Mouse (Mus musculus) layer of hippocampus, postnatal 25 days (tissue): Measurements from ENCODE around the gene Mgll. TPM values are rescaled to one million over a fixed set of nuclear protein-coding genes. Genes with fewer than 3 reads are reported as not detected.
A peak's percentile ranks its signal among the peaks of the same experiment; 100 is the strongest.

Source experiments
- DNase-seq, 2 experiments: peaks; one replicate each; pipeline ENCODE4 v3.0.0; 2022; ENCODE audit warnings: mixed read lengths in 2 of 2, low spot score in 1 of 2; ENCODE audit errors: extremely low spot score in 1 of 2
- total RNA-seq, 2 experiments: library from RNA; stranded (reverse); gene quantifications; 2 replicates each; pipeline ENCODE4 v1.2.3; 2021

The Mgll gene
- total RNA-seq, 2 experiments from 2014 or later: 190 to 192 TPM

GRCm38 (mm10) chr6:88742286-88743011 is 18.2 kb downstream of the Mgll start:
- no peak for DNase-seq

DNA sequence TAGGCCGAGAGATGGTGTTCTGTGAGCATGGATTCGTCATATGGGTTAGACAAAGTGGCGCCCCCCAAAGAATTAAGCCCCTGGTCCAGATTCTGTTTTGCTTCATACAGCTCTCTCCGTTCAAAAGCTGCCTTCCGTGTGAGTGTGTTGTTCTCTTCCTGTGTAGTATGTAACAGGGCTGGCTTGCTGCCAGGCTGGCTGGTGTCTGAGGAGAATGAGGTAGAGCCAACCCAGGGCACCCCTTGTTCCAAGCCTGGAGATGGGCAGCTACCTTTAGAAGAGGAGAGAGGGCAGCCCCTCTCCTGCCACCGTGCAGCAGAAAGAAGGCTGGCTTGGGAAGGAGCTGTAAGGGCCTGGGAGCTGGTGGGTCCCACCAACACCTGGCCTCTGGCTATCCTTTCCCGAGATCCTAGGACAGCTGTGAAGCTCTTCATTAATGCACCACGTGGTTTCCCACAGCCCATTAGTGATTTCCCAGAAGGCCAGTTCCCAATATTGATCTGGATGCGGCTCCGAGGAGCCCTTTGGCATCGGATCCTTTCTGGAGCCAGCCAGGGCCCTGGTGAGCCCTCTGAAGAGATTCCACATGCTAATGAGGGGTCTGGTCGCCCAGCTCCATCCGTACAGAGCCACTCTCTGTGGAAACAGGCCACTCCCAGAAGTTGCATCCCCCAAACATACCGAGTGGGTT is 19.5 kb downstream of the Mgll start:
- DNase-seq: no peak

DNA sequence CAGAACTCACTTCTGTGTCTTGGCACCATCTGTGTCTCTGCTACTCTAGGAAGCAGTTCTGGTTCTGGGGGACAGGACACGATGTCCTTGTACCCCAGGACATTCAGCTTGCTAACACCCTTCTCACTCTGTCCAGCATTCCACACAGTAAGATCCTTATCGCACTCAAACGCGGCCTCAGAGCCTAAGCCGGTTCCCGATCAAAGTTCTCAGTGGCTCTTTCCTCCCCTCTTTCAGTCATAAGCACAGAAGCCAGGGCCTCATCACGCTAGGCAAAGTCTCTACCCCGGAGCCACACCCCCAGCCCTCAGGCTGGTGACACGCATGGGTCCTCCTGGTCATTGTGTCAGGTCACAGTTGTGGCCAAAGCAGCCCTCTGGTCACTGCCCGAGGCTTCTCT is 20.8 kb downstream of the Mgll start:
- no peak for DNase-seq

DNA sequence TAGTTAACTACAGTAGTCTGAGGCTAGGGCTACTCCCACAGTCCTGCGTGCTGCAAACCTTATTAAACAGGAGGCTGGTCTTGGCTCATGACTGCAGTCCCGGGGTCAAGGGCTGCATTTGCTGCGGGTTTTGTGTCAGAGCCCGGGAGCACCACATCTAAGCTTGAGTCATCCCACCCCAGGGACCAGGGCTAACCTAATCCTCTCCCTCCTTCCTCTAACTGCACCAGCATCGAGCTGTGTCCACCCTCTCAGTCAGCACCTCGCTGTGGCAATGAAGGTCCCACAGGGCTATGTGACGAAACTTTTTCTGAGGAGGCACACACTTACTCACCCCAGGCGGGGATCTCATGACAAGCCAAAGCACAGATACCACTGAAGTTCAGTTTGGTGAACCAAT is 22.1 kb downstream of the Mgll start:
- DNase-seq: no peak

DNA sequence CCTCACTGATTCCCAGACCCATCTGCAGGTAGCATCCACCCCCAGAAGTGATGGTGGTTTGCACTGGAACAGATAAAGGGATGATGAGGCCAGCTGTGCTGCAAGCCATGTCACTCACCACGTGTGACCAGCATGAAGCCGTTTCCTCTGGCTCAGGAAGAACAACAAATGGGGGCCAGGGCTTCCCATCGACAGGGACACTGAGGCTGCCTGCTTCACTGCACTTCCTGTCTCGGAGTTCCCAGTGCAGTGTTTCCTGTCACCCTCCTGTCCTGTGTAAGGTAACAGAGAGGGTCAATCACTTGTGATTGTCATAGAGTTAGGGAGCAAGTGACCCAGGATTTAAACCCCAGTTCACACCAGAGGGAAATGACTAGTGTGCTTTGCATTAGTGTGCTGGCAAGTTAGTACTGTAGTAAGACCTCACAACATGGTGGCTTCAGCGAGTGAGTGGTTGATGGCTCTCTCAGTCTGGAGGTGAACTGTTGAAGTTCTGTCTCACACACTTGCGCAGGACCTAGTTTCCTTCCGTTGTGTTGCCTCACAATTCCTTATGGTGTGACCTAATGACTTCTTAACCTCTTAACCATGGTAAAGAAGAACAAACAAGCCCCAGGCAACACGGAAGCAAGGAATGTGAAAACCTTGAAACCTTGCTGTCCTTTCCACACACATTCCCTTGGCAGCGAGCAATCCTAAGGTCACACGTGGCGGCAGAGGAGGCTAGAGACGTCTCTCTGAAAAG is 23.3 kb downstream of the Mgll start:
- DNase-seq: no peak

DNA sequence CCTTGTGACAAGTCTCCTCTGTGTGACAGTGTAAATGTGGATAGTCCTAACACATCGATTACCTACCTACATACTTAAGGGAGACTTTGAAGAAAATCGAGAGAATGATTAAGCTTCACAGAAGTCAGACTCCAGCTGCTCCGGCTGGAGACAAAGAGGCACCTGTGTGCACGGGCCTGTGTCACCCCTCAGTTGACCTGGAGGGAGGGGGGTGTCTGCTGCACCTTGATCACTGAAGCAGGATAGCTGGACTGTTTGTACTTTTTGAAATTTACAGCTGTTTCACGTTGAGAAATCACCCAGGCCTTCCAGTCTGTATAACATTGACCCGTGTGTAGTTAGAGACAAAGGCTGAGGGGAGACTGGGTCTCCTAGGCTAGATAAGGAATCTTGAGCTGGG is 26.7 kb downstream of the Mgll start:
- DNase-seq: no peak

DNA sequence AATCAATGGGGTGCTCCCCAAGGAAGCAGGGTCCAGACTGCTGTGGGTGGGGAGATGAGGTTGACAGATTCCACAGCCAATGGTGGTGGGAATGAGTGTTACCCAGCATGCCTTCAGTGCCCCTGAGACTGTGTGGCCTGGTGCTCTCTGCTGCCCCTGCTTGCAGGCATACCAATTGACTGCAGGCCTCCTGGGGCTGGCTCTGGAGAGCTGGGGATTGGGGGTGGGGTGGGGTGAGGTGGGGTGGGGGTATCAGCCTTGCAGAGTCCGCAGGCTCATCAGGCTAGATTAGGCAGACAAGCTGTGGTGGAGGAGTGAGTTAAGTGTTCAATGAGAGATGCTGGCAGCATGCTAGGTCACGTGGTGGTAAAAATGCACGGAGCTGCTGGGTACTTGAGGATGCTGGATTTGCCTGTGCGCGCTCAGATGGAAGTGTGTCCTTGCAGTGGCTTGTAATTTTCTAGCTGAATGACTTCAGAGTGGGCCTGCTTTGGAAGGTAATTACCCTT is 28.6 kb downstream of the Mgll start:
- DNase-seq: no peak

- no peak for DNase-seq
Measured at GRCm38 (mm10) chr6:88753578-88753977, 29.4 kb downstream of the Mgll start.

DNA sequence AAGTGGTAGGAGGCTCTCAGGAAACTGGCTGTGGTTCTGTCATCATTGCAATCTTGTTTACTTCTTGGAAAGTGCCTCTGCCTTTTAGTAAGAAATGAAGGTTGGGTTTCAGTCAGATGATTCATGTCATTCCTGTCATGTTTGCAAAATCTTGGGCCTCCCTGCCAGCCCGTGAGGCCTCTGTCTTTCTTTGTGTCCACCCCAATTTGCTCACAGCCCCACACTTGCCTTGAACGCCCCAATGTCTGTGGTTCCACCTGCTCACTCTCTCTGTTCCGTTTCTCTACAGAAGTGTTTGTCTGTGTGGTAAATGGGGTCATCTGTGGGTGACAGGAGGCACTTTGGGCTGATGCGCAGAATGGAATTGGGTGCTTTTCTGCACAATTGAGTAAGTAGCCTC is 32.8 kb downstream of the Mgll start:
- DNase-seq: no peak

- no peak for DNase-seq
Measured at GRCm38 (mm10) chr6:88758074-88758473, 33.9 kb downstream of the Mgll start.

DNA sequence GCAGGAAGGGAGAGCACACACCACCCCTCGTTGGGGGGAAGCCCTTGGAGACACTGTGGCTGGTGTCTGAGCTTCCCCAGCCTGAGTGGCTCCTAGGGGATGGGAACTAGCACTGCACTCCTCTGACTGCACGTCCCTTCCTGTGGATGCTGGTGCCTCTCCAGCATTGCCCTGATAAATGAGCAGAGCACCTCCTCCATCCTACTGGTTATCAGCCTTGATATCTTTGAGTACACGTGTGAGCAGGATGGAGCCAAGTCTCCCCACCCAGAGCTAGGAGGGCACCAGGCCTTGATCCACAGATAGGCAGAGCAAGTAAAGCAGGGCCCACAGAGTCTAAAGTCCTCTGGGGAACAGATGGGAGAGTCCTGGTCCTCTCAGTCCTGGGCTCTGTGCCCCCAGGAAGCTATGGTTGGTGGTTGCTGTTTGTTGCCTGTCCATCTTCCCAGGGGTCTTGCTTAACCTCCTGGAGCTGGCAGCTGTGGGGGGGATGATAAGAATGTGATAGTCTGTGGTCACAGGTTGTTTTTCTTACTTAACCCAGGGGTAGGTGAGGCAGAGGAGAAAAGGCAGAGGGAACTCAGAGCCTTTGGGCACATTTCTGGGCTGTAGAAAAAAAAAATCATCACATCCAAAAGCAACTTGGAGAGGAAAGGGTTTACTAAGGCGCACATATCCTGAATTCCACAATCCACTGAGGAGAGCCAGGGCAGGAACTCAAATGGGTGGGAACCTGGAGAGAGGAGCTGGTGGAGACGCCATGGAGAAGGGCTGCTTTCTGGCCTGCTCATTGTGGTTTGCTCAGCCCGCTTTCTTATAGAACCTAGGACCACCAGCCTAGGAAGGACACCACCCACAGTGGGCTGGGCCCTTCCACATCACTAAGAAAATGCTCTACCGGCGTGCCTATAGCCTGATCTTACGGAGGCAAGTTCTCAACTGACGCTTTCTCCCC is 34.6 kb downstream of the Mgll start:
- DNase-seq: no peak

DNA sequence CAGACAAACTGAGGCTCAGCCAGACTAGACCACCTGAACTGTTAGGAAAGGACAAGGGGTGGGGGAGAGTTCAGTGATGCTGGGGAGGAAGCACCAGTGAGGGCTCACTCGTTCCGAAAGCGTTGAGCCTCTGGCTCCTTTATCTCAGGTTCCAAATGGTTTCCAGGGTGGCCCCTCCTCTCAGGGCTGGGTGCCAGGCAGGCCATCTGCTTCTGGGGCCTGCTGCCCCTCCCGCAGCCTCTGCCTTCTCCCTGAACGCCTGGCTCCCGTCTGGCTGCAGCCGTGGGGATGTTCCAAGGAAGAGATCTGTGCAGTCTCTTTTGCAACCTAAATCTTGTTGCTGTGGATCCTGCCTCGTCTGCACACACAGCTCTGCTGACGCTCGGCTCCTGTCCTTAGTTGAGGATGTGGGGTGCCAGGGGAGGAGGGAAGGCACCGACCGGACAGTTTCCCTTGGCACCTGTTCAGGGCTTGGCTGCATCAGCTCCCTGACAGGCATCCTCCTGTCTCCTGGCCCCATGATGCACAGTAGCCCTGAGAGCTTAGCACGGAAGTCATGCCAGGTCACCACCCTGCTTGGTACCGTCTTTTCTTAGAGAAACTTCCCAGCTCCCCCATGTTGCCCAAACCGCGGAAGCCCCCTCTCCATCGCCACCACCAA is 35.7 kb downstream of the Mgll start:
- peak; percentile 78 for DNase-seq

GRCm38 (mm10) chr6:88760935-88761635 is 36.9 kb downstream of the Mgll start:
- no peak for DNase-seq

GRCm38 (mm10) chr6:88761684-88762439 is 37.6 kb downstream of the Mgll start:
- no peak for DNase-seq

DNA sequence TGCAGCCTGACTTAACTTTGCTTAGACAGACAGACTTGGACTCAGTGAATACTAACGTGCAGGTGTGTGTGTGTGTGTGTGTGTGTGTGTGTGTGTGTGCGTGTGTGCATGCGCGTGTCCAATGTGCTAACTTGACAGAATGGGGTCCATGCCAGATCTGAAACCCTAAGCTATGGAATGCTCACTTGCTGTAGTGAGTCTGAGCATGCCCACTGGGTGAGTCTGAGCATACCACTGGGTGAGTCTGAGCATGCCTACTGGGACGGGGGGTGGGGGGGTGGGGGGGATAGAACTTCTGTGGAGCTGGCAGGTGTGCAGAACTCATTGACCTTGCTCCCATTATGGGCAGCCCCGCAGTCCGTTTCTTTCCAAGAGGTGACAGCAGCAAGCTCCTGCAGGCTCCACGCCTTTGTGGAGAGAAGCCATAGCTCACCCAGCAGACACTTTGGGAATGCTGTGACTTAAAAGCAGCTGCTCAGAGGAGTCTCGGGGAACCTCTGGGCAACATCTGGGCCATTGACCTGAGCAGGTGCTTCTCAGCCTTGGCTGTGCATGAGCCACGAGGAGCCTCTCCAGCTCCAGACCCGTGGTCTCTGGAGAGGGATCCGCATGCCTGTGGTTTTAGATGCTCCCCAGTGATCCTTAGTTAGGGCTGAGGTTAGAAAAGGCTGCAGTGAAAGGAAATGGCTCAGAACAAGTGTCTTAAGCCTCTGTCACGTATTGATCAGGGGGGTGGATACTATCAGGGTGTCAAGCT is 38.4 kb downstream of the Mgll start:
- DNase-seq: no peak

- DNase-seq: no peak
Measured at GRCm38 (mm10) chr6:88763518-88764077, 39.4 kb downstream of the Mgll start.

GRCm38 (mm10) chr6:88764281-88764680 is 40.1 kb downstream of the Mgll start:
- no peak for DNase-seq
